Mouse (Mus musculus): Measurements from ENCODE around the gene Srf.

- TF ChIP-seq CTCF (IDR thresholded peaks at IDR 0.05; ENCODE audit: low read depth) (no peak), EP300 (IDR thresholded peaks at IDR 0.05; ENCODE audit: low read depth) (no peak)
Observed at GRCm38 (mm10) chr17:46552151-46552550, 3.8 kb downstream of the Srf start.

Measured in liver, postnatal 0 days (tissue).